Mouse (Mus musculus) spleen, postnatal 0 days (tissue): Measurements from ENCODE around the gene Jup. TPM values are rescaled to one million over a fixed set of nuclear protein-coding genes. Genes with fewer than 3 reads are reported as not detected.

ENCODE experiments used
- polyA plus RNA-seq: library from polyadenylated mRNA; unstranded; fragments of >200 nt; fragmentation: Nextera tagmentation; extraction: Ambion mirVana; gene quantifications from 2 replicates; pipeline ENCODE4 v1.2.1, GENCODE M21; 2015

Gene Jup
- polyA plus RNA-seq: 17.7 and 22.8 TPM in 2 replicates

GRCm38 (mm10) chr11:100397600-100398389 lies at the start of gene Jup:
Gene Jup, minus strand, starts transcription at chr11:100397763.

GRCm38 (mm10) chr11:100441797-100442196 lies 44.2 kb upstream of the Jup start, which contains the start of the genes Nt5c3b and Klhl10:
Gene Nt5c3b, minus strand, starts transcription at chr11:100441808.
Gene Klhl10, plus strand, starts transcription at chr11:100441917.

GRCm38 (mm10) chr11:100414914-100415822 lies 17.6 kb upstream of the Jup start, which contains the start of gene Fkbp10:
Gene Fkbp10, plus strand, starts transcription at chr11:100415697.

GRCm38 (mm10) chr11:100414021-100414913 lies 16.7 kb upstream of the Jup start, which contains the start of gene P3h4:
Gene P3h4, minus strand, starts transcription at chr11:100414836.

GRCm38 (mm10) chr11:100355972-100356818 lies 41.4 kb downstream of the Jup start, which contains the start of gene Hap1:
Gene Hap1, minus strand, starts transcription at chr11:100356128.

GRCm38 (mm10) chr11:100333944-100334457 lies 63.6 kb downstream of the Jup start, which contains the start of gene Gast:
Gene Gast, plus strand, starts transcription at chr11:100334407.

GRCm38 (mm10) chr11:100319492-100320171 lies 77.9 kb downstream of the Jup start, which contains the start of gene Eif1:
Gene Eif1, plus strand, starts transcription at chr11:100319885.

Other genes starting within 250 kb of the Jup start
- gene Krt19, start 249.1 kb downstream of the Jup start, polyA plus RNA-seq: 39.8 and 40.8 TPM in 2 replicates
- not detected in 2 replicates for gene Krt9, start 204.5 kb downstream of the Jup start, polyA plus RNA-seq
- 7.3 and 10.0 TPM in 2 replicates for gene Krt14, start 190.2 kb downstream of the Jup start, polyA plus RNA-seq
- gene Krt16, start 148.9 kb downstream of the Jup start, polyA plus RNA-seq: not detected in 2 replicates
- gene Krt17, start 136.7 kb downstream of the Jup start, polyA plus RNA-seq: 0.35 and 0.47 TPM in 2 replicates
- not detected in 2 replicates for gene Krt42, start 127.9 kb downstream of the Jup start, polyA plus RNA-seq
- 1,779 and 1,788 TPM in 2 replicates for gene Eif1, start 77.9 kb downstream of the Jup start, polyA plus RNA-seq
- gene Gast, start 63.4 kb downstream of the Jup start, polyA plus RNA-seq: not detected in 2 replicates
- 1.9 and 2.3 TPM in 2 replicates for gene Hap1, start 41.6 kb downstream of the Jup start, polyA plus RNA-seq
- 11.7 and 17.0 TPM in 2 replicates for gene P3h4, start 17.1 kb upstream of the Jup start, polyA plus RNA-seq
- gene Fkbp10, start 17.9 kb upstream of the Jup start, polyA plus RNA-seq: 30.1 and 37.1 TPM in 2 replicates
- 37.4 and 44.0 TPM in 2 replicates for gene Nt5c3b, start 44.0 kb upstream of the Jup start, polyA plus RNA-seq
- gene Klhl10, start 44.2 kb upstream of the Jup start, polyA plus RNA-seq: 0.07 and 0.27 TPM in 2 replicates
- 1.9 and 2.7 TPM in 2 replicates for gene Klhl11, start 75.0 kb upstream of the Jup start, polyA plus RNA-seq
- 36.3 and 40.0 TPM in 2 replicates for gene Acly, start 130.2 kb upstream of the Jup start, polyA plus RNA-seq
- 0.22 TPM in 2 replicates for gene Ttc25, start 147.8 kb upstream of the Jup start, polyA plus RNA-seq
- 33.2 and 40.8 TPM in 2 replicates for gene Cnp, start 177.1 kb upstream of the Jup start, polyA plus RNA-seq
- 22.4 and 25.7 TPM in 2 replicates for gene Nkiras2, start 221.5 kb upstream of the Jup start, polyA plus RNA-seq
- gene Dnajc7, start 222.4 kb upstream of the Jup start, polyA plus RNA-seq: 88.8 and 94.0 TPM in 2 replicates